Mouse (Mus musculus) olfactory bulb, adult 2 months (tissue): ENCODE data around the gene Sipa1l3. TPM values are rescaled to one million over a fixed set of nuclear protein-coding genes. Genes with fewer than 3 reads are reported as not detected.

ENCODE experiments used
- H3K27ac ChIP-seq: fragments of 200-500 bp; 2 replicates; pipeline ENCODE4 v1.5.1; 2012; ENCODE audit warnings: low read depth, low read length; ENCODE audit not compliant: insufficient read depth
- H3K4me1 ChIP-seq: fragments of 200-500 bp; 2 replicates; pipeline ENCODE4 v1.6.1; 2012; ENCODE audit warnings: low read length; ENCODE audit not compliant: control insufficient read depth, insufficient read depth
- H3K4me3 ChIP-seq: fragments of 200-500 bp; 2 replicates; pipeline ENCODE4 v1.5.1; 2012; ENCODE audit warnings: mild to moderate bottlenecking, low read depth, low read length, moderate library complexity; ENCODE audit not compliant: insufficient read depth
- CTCF ChIP-seq: fragments of 200-500 bp; IDR thresholded peaks from 2 replicates; pipeline ENCODE4 v1.5.1; 2012; ENCODE audit warnings: low read depth, mild to moderate bottlenecking, low read length, moderate library complexity; ENCODE audit not compliant: insufficient read depth
- POLR2A ChIP-seq: fragments of 200-500 bp; IDR thresholded peaks from 2 replicates; pipeline ENCODE4 v1.6.1; 2012; ENCODE audit warnings: mild to moderate bottlenecking, low read depth, low read length, moderate library complexity; ENCODE audit not compliant: insufficient read depth
- WGBS: fragments of 180-500 bp; shearing (Covaris S2); methylation state at CpG from one replicate; pipeline ENCODE4 v1.1.7; 2018; 5-methylcytosine and 5-hydroxymethylcytosine counted together
- polyA plus RNA-seq: library from polyadenylated mRNA; stranded (reverse); fragments of >200 nt; gene quantifications from 2 replicates; pipeline ENCODE4 v1.2.4, GENCODE M21; 2012; ENCODE audit warnings: low replicate concordance; ENCODE audit not compliant: missing spikeins, insufficient read depth, insufficient read length

Gene Sipa1l3
- polyA plus RNA-seq, 1 experiment, result not detected

DNA sequence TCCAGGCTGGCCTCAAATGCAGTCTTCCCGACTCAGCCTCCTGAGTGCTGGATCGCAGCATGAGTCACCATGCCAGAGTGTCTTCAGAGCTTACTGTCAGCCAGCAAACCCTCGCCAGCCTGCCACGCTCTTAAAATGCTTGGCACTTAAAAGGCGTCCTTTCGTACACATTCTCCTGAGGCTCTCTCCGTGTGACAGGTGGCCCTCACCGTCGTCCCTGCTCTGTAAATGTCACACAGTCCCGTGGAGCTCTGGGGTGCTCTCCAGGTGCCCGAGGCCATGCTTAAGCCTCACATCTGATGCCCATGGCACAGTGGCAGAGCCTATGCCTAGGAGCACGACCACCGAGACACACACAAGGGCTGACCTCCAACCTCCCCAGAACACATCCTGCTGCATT is 132.1 kb downstream of the Sipa1l3 start:
- Histone ChIP-seq H3K27ac (no peak overlapping the region), H3K4me3 (no peak overlapping the region), H3K4me1 (peaks cover 1% of the 10 kb centered on the region; the same call in 1 of the 2 replicates)
- TF ChIP-seq CTCF, result no peak
- no peak for TF ChIP-seq POLR2A
- 95% methylated on average over 13 of the region's 13 CpGs for WGBS

DNA sequence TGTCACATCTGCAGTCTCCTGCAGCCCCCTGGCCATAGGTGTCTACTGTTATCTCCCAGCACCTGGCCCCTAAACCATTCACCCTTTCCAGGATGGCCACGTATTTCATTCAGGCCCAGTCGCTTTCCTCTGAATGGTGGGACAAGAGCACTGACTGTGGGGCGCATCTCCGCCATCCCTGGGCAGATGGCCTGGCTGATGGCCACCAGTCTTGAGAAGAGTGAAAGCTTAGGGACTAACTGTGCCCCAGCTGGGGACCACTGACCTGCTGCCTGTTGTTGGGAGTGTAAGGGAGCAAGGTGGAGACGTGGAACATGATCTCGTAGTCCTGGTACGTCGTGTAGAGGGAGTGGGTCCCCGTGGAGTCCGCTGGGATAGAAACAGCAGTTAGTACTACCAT is 132.7 kb downstream of the Sipa1l3 start:
- H3K27ac ChIP-seq, result no peak overlapping the region
- 95% methylated on average over 10 of the region's 10 CpGs for WGBS
- no peak for TF ChIP-seq POLR2A
- no peak for TF ChIP-seq CTCF
- no peaks in the 10 kb centered on the region for H3K4me1 ChIP-seq
- H3K4me3 ChIP-seq, result no peak overlapping the region

DNA sequence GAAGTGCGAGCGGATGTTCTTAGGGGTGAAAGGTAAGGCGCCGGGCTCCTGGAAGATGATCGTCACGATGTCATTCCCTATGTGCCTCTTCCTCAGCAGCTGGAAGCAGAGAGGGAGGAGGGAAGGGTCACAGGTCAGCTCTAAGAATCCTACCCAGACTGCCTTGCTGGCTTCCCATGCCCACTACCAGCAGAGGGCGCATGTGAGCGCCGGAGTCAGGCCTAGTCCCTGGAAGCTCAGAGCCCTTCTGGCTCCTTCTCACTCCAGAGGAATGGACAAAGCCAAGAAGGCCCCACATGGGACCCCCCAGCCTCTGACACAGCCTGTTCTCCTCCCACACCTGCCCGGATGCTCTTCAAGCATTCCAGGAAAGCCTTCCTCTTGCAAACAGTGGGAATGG is 135.2 kb downstream of the Sipa1l3 start:
- 30% methylated on average over 10 of the region's 10 CpGs for WGBS
- no peak overlapping the region for H3K27ac ChIP-seq
- H3K4me3 ChIP-seq, result no peak overlapping the region
- TF ChIP-seq CTCF (peak; percentile 95), POLR2A (no peak)
- no peaks in the 10 kb centered on the region for H3K4me1 ChIP-seq

DNA sequence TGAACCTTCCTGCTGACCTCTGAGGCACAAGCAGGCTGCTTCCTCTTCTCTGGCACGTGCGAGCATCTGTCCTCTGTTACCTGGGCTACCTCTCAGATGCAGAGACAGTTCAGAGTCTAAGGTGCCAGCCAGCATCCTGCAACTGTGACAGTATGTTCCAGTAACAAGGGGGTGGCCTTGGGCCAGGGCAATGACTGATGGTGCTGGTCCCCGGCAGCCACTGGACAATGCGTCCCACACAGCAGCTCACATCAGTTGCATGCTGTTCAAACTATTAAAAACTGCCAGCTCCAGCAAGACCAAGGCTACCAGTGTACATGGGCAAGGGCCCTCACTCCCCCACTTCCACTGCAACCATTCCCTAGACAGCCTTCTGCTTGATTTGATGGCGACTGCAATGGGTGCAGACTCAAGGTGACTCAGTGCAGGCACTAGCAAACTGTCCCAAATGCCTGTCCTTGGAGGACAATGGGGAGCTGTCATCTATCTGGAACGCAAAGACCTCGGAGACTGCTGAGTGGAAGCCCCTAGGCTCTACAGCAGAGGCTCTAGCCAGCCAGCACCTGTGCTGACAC is 136.9 kb downstream of the Sipa1l3 start:
- WGBS, result 86% methylated on average over 7 of the region's 7 CpGs
- TF ChIP-seq POLR2A (no peak), CTCF (no peak)
- no peak overlapping the region for H3K27ac ChIP-seq
- no peak overlapping the region for H3K4me3 ChIP-seq
- no peaks in the 10 kb centered on the region for H3K4me1 ChIP-seq

DNA sequence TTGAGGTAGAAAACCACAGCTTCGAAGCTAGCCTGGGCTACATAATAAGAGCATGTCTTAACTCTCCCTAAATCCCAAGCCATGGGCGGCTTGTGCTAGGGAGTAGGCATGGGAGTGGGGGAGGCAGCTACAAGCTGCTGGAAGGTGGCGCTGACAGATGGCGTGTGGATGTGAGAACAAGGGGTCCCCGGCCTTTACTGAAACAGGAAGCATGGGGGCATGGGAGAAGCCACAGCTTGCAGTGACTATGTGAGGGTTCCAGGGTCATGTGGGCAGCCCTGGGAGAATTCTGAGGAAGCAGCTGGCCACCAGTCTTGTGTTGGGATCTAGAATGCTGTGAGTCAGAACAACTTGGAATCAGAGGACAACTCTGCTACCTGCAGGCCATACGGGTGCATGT is 144.4 kb downstream of the Sipa1l3 start:
- Histone ChIP-seq H3K27ac (no peak overlapping the region), H3K4me1 (no peaks in the 10 kb centered on the region), H3K4me3 (no peak overlapping the region)
- no peak for TF ChIP-seq CTCF
- WGBS, result 91% methylated on average over 6 of the region's 6 CpGs

DNA sequence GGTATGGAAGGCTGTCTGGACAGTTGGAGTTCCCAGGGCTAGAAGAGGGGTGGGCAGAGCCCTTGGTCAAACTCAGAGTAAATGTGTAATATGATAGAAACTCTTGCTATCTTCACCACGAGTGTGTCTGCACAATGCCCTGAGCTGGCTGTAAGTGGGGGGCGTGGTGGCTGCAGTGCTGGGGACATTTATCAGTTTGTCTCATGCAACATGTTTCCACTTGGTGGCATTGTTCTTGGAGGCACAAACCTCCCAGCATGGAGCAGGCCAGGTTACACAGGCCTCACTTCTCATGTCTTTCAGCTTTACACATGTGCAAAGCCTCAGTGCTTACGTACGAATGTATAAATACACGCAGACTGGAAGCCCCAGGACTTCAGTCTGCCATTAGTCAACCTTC is 146.3 kb downstream of the Sipa1l3 start:
- no peak overlapping the region for H3K4me3 ChIP-seq
- WGBS, result 90% methylated on average over 5 of the region's 5 CpGs
- H3K4me1 ChIP-seq, result peaks cover 13% of the 10 kb centered on the region
- H3K27ac ChIP-seq, result no peak overlapping the region
- no peak for TF ChIP-seq CTCF
- no peak for TF ChIP-seq POLR2A

DNA sequence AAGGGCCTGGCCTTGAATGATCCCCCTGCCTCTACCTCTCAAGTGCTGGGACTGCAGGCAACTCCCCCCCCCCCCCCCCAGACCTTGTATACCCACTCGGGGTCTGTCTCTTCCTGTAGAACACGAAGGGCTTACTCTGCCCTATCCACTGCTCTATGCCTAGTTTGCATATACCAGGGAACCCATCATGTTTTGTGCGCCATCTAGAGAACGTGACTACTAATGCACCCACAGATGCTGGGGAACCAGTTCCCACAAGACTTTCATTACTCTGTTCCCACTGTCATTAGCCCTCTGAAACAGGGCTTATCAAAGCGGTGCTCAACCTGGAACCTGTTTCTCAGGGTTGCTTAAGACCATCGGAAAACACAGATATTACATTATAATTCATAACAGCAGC is 148.4 kb downstream of the Sipa1l3 start:
- Histone ChIP-seq H3K4me3 (no peak overlapping the region), H3K4me1 (peaks cover 13% of the 10 kb centered on the region), H3K27ac (no peak overlapping the region)
- 52% methylated on average over 6 of the region's 6 CpGs for WGBS
- TF ChIP-seq CTCF (no peak), POLR2A (no peak)

DNA sequence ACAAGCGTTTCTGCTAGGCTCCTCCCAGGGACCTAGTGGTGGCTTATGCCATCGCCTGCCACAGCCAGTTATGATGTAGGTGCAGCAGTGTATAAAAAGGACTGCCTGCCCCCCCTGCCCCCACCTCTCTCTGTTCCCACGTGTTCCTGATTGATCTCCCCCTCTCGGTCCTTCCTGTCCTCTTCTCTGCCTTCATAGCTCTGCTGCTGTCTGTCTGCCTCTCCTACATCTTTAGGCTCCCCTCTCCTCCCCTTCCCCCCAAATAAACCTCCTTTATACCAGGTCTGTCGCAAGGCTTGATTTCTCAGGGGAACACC is 150.5 kb downstream of the Sipa1l3 start:
- 26% methylated on average over 5 of the region's 5 CpGs for WGBS
- no peak overlapping the region; the same call in 1 of the 2 replicates for H3K27ac ChIP-seq

DNA sequence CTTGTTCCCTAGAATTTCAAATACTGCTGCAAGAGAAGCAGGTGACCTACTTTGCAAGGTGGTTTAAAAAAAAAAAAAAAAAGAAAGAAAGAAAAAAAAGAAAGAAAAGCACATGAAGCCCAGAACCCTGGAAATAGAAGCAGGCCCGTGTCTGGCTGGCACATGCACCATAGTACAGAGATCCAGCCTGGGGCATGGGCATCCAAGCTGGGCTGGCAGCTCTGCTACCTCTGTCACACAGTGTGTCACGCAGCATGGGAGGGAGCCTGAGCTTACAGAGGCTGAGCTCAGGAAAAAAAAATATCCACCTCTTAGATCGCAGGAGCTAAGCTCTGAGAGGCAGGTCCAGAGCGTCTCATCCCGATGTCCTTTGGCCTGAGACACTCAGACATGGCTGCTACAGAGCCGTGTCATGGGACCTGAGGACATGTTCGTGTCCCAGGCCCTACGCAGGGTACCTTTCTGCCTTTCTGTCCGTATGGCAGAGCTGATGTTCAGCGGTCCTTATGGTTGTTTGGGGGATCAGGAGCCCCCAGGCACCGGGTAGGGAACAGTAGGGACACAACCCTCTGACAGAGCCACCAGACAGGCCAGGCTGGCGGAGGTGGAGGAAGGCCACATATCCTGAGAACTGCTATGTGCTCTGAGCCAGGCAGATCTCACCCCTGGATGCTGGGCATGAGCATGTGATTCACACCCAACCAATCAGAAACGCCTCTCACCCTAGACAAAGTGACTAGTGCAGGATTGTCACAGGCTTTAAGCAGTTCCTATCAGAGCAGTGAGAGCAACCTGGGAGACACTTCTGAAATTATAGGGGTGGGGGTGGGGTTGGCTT is 151.1 kb downstream of the Sipa1l3 start:
- Histone ChIP-seq H3K4me3 (no peak overlapping the region), H3K4me1 (peaks cover 23% of the 10 kb centered on the region), H3K27ac (peak overlapping the region; percentile 87)
- 56% methylated on average over 13 of the region's 13 CpGs for WGBS
- no peak for TF ChIP-seq POLR2A
- no peak for TF ChIP-seq CTCF

More for the DNA sequence above, 150.5 kb downstream of the Sipa1l3 start:
- Histone ChIP-seq H3K4me3 (no peak overlapping the region), H3K4me1 (peaks cover 23% of the 10 kb centered on the region)
- TF ChIP-seq POLR2A (no peak), CTCF (no peak)

DNA sequence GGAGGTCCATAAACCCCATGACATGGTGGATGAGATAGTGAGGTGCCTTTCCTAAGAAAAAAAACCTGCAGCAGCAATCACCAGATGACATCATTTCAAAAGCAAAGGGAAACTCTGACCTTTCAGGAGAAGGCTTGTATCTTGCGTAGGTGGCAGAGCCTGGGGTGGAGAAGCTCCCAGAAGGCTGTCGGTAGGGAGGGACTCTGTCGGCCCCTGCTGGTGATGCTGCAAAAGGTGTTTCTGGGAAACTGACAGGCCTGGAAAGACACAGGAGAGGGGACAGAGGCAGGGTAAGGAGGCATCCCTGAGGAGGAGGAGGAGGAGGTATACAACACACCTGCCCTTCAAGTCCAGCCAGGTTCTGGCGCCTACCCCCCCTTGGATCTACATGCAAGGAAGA is 154.4 kb downstream of the Sipa1l3 start:
- Histone ChIP-seq H3K4me1 (peaks cover 23% of the 10 kb centered on the region), H3K27ac (peak overlapping the region; percentile 32), H3K4me3 (no peak overlapping the region)
- peak; percentile 87 for TF ChIP-seq CTCF
- no peak for TF ChIP-seq POLR2A
- 18% methylated on average over 4 of the region's 4 CpGs for WGBS
